Mouse (Mus musculus): ENCODE data around the gene 4933428G20Rik. TPM values are rescaled to one million over a fixed set of nuclear protein-coding genes. Genes with fewer than 3 reads are reported as not detected.

4933428G20Rik gene
- polyA plus RNA-seq, 1 experiment = not detected

DNA sequence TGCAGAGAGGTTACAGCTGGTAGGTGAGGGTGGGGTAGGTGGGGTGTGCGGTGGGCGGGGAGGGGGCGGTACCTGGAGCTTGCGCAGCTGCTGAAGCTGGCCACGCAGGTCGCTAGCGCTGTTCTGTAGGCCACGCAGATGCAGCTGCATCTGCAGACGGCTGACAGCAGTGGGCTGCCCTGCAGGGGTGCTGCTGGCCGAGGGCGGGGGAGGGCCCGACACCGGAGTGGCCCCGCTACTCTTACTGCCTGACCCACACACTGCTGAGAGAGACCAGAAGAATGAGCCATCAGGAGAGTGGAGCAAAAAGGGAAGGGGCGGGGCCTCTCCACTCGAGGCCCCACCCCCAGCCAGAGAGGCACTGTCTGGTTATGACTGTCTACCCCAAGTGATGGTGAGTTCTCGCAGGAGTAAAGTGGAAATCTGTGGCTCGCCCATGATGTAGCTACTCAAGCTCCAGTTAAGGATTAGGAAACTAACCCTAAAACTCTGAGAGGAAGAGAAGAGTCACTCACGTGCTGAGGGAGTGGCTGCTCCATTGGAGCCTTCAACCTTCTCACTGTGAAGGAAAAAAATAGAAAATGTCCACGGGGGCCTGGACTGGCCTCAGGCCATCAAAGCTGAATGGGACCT, 32.9 kb upstream of the 4933428G20Rik start:
- Histone ChIP-seq H3K36me3 (ENCODE audit: control insufficient read depth, insufficient read depth, low read length) (no peaks in the 10 kb centered on the region), H3K27ac (ENCODE audit: insufficient read depth, low read depth, low read length) (no peak overlapping the region), H3K4me1 (ENCODE audit: control insufficient read depth, insufficient read depth, insufficient read length, low read length) (peaks cover 28% of the 10 kb centered on the region), H3K4me3 (ENCODE audit: low read depth, low read length) (peak overlapping the region; percentile 35), H3K27me3 (ENCODE audit: control insufficient read depth, insufficient read depth, low read length) (peaks cover 61% of the 10 kb centered on the region)
- TF ChIP-seq CTCF (IDR thresholded peaks at IDR 0.05; ENCODE audit: extremely low read depth, insufficient read length, insufficient replicate concordance, low read depth, low read length) (no peak), POLR2A (IDR thresholded peaks at IDR 0.05; ENCODE audit: low read depth, low read length) (no peak)
- WGBS = 4% methylated on average over 20 of the region's 20 CpGs

GRCm38 (mm10) chr11:97532354-97532753, 32.2 kb upstream of the 4933428G20Rik start:
- Histone ChIP-seq H3K4me1 (ENCODE audit: control insufficient read depth, insufficient read depth, insufficient read length, low read length) (peaks cover 28% of the 10 kb centered on the region), H3K4me3 (ENCODE audit: low read depth, low read length) (no peak overlapping the region; the same call in 1 of the 2 replicates), H3K27me3 (ENCODE audit: control insufficient read depth, insufficient read depth, low read length) (peaks cover 54% of the 10 kb centered on the region), H3K36me3 (ENCODE audit: control insufficient read depth, insufficient read depth, low read length) (no peaks in the 10 kb centered on the region), H3K27ac (ENCODE audit: insufficient read depth, low read depth, low read length) (no peak overlapping the region)
- TF ChIP-seq POLR2A (IDR thresholded peaks at IDR 0.05; ENCODE audit: low read depth, low read length) (no peak), CTCF (IDR thresholded peaks at IDR 0.05; ENCODE audit: extremely low read depth, insufficient read length, insufficient replicate concordance, low read depth, low read length) (no peak)
- 13% methylated on average over 8 of the region's 8 CpGs for WGBS

GRCm38 (mm10) chr11:97531381-97532260, 31.5 kb upstream of the 4933428G20Rik start:
- 3% methylated on average over 46 of the region's 46 CpGs for WGBS
- peak overlapping the region; percentile 73 for H3K4me3 ChIP-seq (ENCODE audit: low read depth, low read length)
- no peak overlapping the region for H3K27ac ChIP-seq (ENCODE audit: insufficient read depth, low read depth, low read length)
- peaks cover 46% of the 10 kb centered on the region for H3K27me3 ChIP-seq (ENCODE audit: control insufficient read depth, insufficient read depth, low read length)
- no peaks in the 10 kb centered on the region for H3K36me3 ChIP-seq (ENCODE audit: control insufficient read depth, insufficient read depth, low read length)
- TF ChIP-seq POLR2A (IDR thresholded peaks at IDR 0.05; ENCODE audit: low read depth, low read length) (no peak), CTCF (IDR thresholded peaks at IDR 0.05; ENCODE audit: extremely low read depth, insufficient read length, insufficient replicate concordance, low read depth, low read length) (peak; percentile 84)
- H3K4me1 ChIP-seq (ENCODE audit: control insufficient read depth, insufficient read depth, insufficient read length, low read length) = peaks cover 23% of the 10 kb centered on the region

GRCm38 (mm10) chr11:97530961-97531360, 30.8 kb upstream of the 4933428G20Rik start:
- WGBS = 76% methylated on average over 5 of the region's 5 CpGs
- Histone ChIP-seq H3K27ac (ENCODE audit: insufficient read depth, low read depth, low read length) (no peak overlapping the region), H3K4me1 (ENCODE audit: control insufficient read depth, insufficient read depth, insufficient read length, low read length) (peaks cover 23% of the 10 kb centered on the region), H3K27me3 (ENCODE audit: control insufficient read depth, insufficient read depth, low read length) (peaks cover 40% of the 10 kb centered on the region), H3K36me3 (ENCODE audit: control insufficient read depth, insufficient read depth, low read length) (no peaks in the 10 kb centered on the region), H3K4me3 (ENCODE audit: low read depth, low read length) (no peak overlapping the region)
- TF ChIP-seq POLR2A (IDR thresholded peaks at IDR 0.05; ENCODE audit: low read depth, low read length) = no peak
- no peak for TF ChIP-seq CTCF (IDR thresholded peaks at IDR 0.05; ENCODE audit: extremely low read depth, insufficient read length, insufficient replicate concordance, low read depth, low read length)

DNA sequence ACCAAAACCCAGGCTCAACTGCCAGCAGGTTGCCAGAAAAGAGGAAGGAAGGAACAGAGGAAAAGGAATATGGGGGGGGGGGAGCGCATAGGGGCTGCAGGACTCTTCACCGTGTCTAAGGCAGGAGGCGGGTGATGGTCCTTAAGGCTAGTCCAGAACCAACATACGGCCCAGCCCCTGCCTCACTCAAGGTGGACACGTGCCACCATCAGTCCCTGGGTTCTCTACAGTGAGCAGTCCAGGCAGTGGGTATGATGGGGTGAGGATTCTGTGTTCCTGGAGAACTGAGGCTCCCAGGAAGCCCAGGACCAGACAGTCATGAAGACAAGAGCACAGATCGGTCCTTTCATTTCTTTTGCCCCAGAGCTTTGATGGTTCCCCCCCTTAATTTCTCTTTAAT, 29.9 kb upstream of the 4933428G20Rik start:
- 88% methylated on average over 6 of the region's 6 CpGs for WGBS

GRCm38 (mm10) chr11:97528282-97528808, 28.2 kb upstream of the 4933428G20Rik start:
- Histone ChIP-seq H3K4me1 (ENCODE audit: control insufficient read depth, insufficient read depth, insufficient read length, low read length) (peaks cover 18% of the 10 kb centered on the region), H3K36me3 (ENCODE audit: control insufficient read depth, insufficient read depth, low read length) (no peaks in the 10 kb centered on the region), H3K4me3 (ENCODE audit: low read depth, low read length) (no peak overlapping the region), H3K27ac (ENCODE audit: insufficient read depth, low read depth, low read length) (peak overlapping the region; percentile 27; the same call in 1 of the 2 replicates), H3K27me3 (ENCODE audit: control insufficient read depth, insufficient read depth, low read length) (peaks cover 14% of the 10 kb centered on the region)
- 43% methylated on average over 18 of the region's 18 CpGs for WGBS
- TF ChIP-seq CTCF (IDR thresholded peaks at IDR 0.05; ENCODE audit: extremely low read depth, insufficient read length, insufficient replicate concordance, low read depth, low read length) (no peak), POLR2A (IDR thresholded peaks at IDR 0.05; ENCODE audit: low read depth, low read length) (no peak)

More for the DNA sequence above, 29.9 kb upstream of the 4933428G20Rik start:
- peaks cover 23% of the 10 kb centered on the region for H3K4me1 ChIP-seq (ENCODE audit: control insufficient read depth, insufficient read depth, insufficient read length, low read length)
- no peak overlapping the region for H3K27ac ChIP-seq (ENCODE audit: insufficient read depth, low read depth, low read length)
- H3K36me3 ChIP-seq (ENCODE audit: control insufficient read depth, insufficient read depth, low read length) = no peaks in the 10 kb centered on the region
- H3K27me3 ChIP-seq (ENCODE audit: control insufficient read depth, insufficient read depth, low read length) = peaks cover 31% of the 10 kb centered on the region
- no peak overlapping the region for H3K4me3 ChIP-seq (ENCODE audit: low read depth, low read length)
- TF ChIP-seq CTCF (IDR thresholded peaks at IDR 0.05; ENCODE audit: extremely low read depth, insufficient read length, insufficient replicate concordance, low read depth, low read length) (no peak), POLR2A (IDR thresholded peaks at IDR 0.05; ENCODE audit: low read depth, low read length) (no peak)

DNA sequence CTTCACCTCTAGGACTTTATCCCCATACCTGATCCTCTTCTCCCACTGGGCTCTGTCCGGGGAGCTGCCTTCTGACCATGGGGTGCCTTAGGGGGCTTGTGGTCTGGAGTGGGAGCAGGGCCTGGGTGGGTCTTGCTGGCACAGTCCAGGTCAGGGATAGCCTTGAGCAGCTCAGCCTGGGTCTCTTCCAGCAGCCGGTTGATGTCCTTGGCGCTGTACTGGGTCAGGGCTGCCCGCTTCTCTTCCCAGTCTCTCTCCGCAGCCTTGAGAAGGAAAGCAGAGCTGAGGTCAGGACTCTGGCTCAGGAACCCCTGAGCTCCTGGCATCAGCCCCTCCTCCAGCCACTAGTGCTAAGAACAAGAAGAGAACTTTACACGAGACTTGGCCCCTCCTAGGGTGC, 25.2 kb upstream of the 4933428G20Rik start:
- WGBS = 79% methylated on average over 6 of the region's 6 CpGs
- no peaks in the 10 kb centered on the region for H3K36me3 ChIP-seq (ENCODE audit: control insufficient read depth, insufficient read depth, low read length)
- H3K4me1 ChIP-seq (ENCODE audit: control insufficient read depth, insufficient read depth, insufficient read length, low read length) = peaks cover 5% of the 10 kb centered on the region
- H3K27ac ChIP-seq (ENCODE audit: insufficient read depth, low read depth, low read length) = no peak overlapping the region
- TF ChIP-seq POLR2A (IDR thresholded peaks at IDR 0.05; ENCODE audit: low read depth, low read length) = no peak
- no peak for TF ChIP-seq CTCF (IDR thresholded peaks at IDR 0.05; ENCODE audit: extremely low read depth, insufficient read length, insufficient replicate concordance, low read depth, low read length)
- H3K27me3 ChIP-seq (ENCODE audit: control insufficient read depth, insufficient read depth, low read length) = no peaks in the 10 kb centered on the region
- no peak overlapping the region for H3K4me3 ChIP-seq (ENCODE audit: low read depth, low read length)

All from small intestine, adult 2 months (tissue).